In the genomic region with DNA sequence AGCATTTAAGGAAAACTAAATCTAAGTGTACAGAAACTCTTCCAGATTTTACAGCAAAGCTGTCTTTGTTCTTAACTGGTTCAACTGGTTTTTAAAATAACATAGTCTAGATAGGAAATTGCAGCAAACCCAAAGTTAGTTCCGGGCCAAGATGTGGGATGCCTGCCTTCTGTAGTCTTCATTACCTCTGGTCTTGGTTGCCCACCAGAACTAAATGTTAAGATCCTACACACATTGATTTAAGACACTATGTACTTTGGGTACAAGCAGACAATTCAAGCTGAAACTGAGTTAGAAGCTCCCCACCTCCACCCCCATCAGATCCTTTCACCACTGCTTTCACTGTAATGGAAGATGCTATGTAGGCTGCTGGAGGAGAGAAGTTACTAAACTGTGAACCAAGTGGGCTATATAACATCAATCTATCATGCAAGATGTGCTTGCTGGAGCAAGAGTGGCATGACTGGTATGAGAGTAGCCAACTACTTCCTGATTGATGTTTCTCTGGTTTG, we compare ENCODE assay signal across 27 mouse cellular contexts.
DNase-seq lines count a peak whose midpoint lies in the region; TF ChIP-seq lines count a peak whose summit lies in the region.
"Had no signal": no experiment of that assay in that cellular context is flagged by ENCODE, and none has a peak within 500 bp of the region (broad histone marks: within the 10 kb centered on the region; RNA-seq: fewer than 3 reads in every experiment).

No protein-coding gene starts in this region.

- no peak overlapping the region for H3K4me3 ChIP-seq in left cerebral cortex, adult 2 months
- H3K4me3 ChIP-seq: embryonic facial prominence, embryonic 10.5 days; embryonic facial prominence, embryonic 13.5 days; erythroblast, embryonic 14.5 days; forebrain, embryonic 13.5 days; heart, embryonic 12.5 days; heart, embryonic 15.5 days; hindbrain, embryonic 10.5 days; hindbrain, embryonic 13.5 days had no signal

- H3K27ac ChIP-seq in left cerebral cortex, adult 2 months, result peak overlapping the region; percentile 36; the same call in 1 of the 2 replicates
- H3K27ac ChIP-seq: embryonic facial prominence, embryonic 10.5 days; embryonic facial prominence, embryonic 13.5 days; forebrain, embryonic 13.5 days; heart, embryonic 15.5 days; hindbrain, embryonic 10.5 days; hindbrain, embryonic 13.5 days had no signal

- intact Hi-C loops in left cerebral cortex, adult 2 months (cut with DNase I), result no loop called here

- no peak for DNase-seq in left cerebral cortex, adult 2 months (ENCODE audit: extremely low spot score in 1 of 2, low spot score in 2 of 2)
- no peak for DNase-seq in left cerebral cortex, adult 11 months (ENCODE audit: low spot score)
- peak; percentile 46 for DNase-seq in right cerebral cortex, adult 18-20 months
- DNase-seq in right cerebral cortex, postnatal 14 days, result no peak
- peak; percentile 63 for DNase-seq in telencephalon, adult 2 months (ENCODE audit: low read depth, low spot score)
- DNase-seq in heart, adult 18-20 months, result no peak
- DNase-seq: adrenal gland, adult 2 months; adrenal gland, postnatal 14 days; cerebellum, adult 11-12 months; cerebellum, adult 8-10 months; cerebellum, postnatal 10 days; cerebellum, postnatal 36 days; embryo, embryonic 11 days; forebrain, postnatal 0 days; gastrocnemius, postnatal 10 days; gastrocnemius, postnatal 36 days; heart, adult 11 months; heart, postnatal 10 days; heart, postnatal 36 days had no signal

- no peak for TF ChIP-seq CTCF in left cerebral cortex, adult 2 months (IDR thresholded peaks at IDR 0.05)

Comparison
In these comparisons a context has a peak if more than half of its experiments do, and no peak if none do; other contexts are left out.
1. DNase-seq: peak in right cerebral cortex, adult 18-20 months (single experiment) and telencephalon, adult 2 months (single experiment); none in left cerebral cortex, adult 2 months (0 of 2), left cerebral cortex, adult 11 months (single experiment), right cerebral cortex, postnatal 14 days (single experiment) and heart, adult 18-20 months (0 of 2).